Mouse (Mus musculus): ENCODE data around the gene Sestd1.

The Sestd1 gene

GRCm38 (mm10) chr2:77176413-77176812 lies 104.0 kb downstream of the Sestd1 start:
- no peak for TF ChIP-seq GATA4 (IDR thresholded peaks at IDR 0.05; ENCODE audit: insufficient replicate concordance, low read length)

DNA sequence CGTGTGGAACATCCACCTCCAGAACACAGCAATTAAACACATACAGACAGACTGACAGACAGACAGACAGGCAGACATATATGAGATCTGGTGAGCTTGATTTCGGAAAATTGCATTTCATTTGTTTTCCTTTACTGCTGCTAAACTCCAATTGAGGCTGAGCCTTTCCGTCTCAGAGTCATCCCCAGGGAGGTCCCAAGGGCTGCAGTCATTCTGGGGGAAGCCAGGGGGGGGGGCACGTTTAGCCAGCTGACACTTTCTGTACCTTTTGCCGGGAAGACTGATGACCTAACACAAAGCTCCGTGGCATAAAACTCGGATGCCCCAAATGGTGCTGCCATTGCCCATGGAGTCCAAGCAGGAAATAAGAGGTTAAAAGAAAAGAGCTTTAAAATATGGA lies 105.0 kb downstream of the Sestd1 start:
- no peak for TF ChIP-seq GATA4 (IDR thresholded peaks at IDR 0.05; ENCODE audit: insufficient replicate concordance, low read length)

DNA sequence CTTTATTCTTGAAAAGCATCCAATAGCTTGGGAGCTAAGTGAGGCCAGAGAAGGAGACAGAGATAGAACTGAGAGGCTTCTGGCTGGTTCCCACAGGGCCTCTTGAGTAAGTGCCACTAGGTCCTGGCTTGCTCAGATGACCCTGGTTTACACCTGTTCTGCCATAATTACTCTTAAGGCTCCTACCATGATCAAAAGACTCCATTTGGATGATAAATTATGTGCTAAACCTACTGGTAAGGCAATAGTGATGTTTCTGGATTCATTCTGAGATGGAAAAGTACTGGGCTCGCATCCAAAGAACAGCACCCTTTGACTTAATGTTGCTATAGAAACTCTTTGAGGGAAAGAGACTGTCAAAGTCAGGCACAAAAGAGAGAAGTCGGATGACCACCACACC lies 106.1 kb downstream of the Sestd1 start:
- no peak for TF ChIP-seq GATA4 (IDR thresholded peaks at IDR 0.05; ENCODE audit: insufficient replicate concordance, low read length)

DNA sequence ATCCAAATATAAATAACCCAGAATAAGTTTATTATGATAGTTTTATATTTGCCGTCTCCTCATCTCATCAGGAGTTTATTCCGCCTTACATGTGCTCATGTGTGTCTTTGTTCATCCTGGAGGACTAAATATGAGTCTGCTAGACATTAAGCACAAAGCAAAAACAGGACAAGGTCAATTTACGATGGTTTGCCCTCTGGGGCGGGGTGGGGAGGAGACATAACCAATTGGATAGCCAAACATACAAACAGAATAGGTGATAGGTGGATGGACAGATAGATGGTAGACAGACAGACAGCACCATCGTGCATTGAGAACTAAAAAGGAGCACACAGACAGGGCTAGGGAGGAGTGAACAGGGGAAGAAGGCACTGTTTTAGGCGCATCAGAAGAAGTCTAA lies 106.6 kb downstream of the Sestd1 start:
- TF ChIP-seq GATA4 (IDR thresholded peaks at IDR 0.05; ENCODE audit: insufficient replicate concordance, low read length), result no peak

- TF ChIP-seq GATA4 (IDR thresholded peaks at IDR 0.05; ENCODE audit: insufficient replicate concordance, low read length), result no peak
Observed at GRCm38 (mm10) chr2:77173366-77173765, 107.0 kb downstream of the Sestd1 start.

DNA sequence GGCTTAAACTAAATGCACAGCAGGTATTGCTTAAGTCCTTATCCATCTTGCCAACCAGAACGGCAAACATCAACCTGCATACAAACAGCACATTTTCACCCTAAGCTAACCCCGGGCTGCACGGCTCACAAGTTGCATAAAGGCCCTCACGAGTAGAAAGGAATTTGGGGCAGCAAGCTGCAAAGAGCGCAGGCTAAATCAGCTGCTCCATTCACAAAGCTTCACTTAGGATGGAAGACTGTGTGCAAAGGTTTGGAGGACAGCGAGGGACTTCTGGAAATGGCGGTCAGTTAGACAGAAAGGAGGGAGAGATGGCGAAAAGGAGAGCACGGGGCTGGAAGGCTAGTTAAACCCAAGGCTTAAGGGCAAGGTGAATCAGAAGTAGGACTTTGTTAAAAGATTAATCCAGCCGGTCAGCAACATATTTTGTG lies 108.1 kb downstream of the Sestd1 start:
- TF ChIP-seq GATA4 (IDR thresholded peaks at IDR 0.05; ENCODE audit: insufficient replicate concordance, low read length), result no peak

DNA sequence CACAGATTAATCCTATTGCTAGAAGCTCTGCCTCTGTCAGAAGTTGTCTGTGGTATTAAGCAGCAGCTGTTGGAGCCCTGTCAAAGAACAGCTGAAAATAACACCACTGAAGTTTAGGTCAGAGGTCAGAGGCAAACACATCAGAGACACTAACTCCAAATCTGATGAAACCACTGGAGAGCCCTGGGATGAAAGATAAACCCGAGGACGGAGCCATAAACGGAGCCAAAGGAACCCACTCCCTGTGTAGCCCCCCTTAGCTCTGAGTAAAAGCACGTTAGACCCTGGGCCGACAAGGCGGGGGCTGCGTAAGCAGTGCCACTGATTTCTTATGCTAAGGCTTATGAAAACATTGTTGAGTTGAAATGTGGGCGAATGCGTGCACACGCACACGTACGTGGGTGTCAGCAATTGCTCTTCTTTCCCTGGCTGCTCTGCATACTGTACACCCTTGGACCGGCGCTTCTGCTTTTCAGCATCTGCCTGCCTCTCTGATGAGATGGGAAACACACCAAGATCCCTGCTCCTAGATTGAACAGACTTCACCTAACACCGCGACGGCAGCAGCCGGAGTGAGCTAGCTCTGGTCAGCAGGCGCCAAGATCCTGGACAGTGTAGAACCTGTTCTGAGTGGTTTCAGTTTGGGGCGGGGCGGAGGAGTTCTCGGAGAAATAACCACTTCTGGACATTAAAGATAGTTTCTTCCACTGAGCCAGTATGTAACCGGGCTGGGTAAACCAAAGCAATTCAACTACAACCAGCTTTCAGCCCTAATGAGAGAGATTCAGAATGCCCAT lies 108.8 kb downstream of the Sestd1 start:
- TF ChIP-seq GATA4 (IDR thresholded peaks at IDR 0.05; ENCODE audit: insufficient replicate concordance, low read length), result no peak

DNA sequence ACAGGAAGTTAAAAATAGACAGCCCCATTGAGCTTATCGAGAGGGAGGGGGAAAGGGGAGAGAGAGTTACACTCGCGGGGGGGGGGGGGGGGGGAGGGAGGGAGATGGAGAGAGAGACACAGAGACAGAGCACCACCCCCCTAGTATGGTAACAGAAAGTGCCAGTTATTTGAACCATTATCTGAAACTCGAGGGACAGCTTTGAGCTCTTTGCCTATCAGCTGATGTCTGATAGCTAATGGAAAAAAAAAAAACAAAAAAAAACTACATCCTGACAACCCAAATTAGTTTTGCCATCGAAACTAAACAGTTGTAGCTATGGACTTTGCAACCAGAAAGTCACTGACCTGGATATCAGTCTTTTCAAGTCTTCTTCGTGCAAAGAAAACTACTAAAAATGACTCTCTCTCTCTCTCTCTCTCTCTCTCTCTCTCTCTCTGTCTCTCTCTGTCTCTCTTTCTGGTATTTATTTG lies 109.7 kb downstream of the Sestd1 start, which contains the start of gene Ccdc141:
TSS of gene Ccdc141 (minus strand) at position 4 of the 473 bp plus-strand sequence.
- TF ChIP-seq GATA4 (IDR thresholded peaks at IDR 0.05; ENCODE audit: insufficient replicate concordance, low read length), result no peak

DNA sequence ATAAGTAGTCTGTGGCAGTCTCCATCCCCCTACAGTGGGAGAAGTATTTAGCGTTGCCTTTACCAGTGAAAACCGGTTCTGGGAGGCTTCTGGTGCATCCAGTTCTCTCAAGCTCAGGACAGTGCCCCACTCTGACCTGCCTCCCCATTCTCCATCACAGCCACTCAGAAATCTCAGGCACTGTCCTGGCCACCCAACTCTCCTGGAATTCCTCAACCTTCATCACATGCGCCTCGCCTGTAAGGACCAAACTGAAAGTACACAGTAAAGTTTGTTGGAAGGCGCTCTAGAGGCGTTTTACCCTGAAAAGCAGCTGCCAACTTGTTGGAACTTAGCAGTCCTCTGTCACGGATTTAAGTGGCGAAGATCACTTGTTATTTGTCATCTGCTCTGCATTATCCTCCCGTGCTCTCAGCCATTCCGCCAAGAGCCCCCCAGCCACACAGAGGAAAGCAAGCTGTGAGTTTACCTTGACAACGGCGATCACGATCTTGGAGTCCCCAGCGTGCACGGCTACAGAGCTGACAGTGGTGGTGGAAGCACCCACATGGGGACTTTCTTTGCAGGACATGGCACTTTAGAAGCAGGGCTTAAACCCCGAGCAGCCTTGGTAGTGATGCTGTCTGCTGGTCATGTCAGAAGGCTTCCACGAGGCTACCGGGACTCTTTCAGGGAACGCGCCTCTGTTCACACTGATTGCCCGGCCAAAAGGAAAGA lies 110.3 kb downstream of the Sestd1 start:
- no peak for TF ChIP-seq GATA4 (IDR thresholded peaks at IDR 0.05; ENCODE audit: insufficient replicate concordance, low read length)

GRCm38 (mm10) chr2:77169218-77169617 lies 111.2 kb downstream of the Sestd1 start:
- TF ChIP-seq GATA4 (IDR thresholded peaks at IDR 0.05; ENCODE audit: insufficient replicate concordance, low read length), result no peak

- TF ChIP-seq GATA4 (IDR thresholded peaks at IDR 0.05; ENCODE audit: insufficient replicate concordance, low read length), result no peak
Observed at GRCm38 (mm10) chr2:77168781-77169180, 111.6 kb downstream of the Sestd1 start.

- no peak for TF ChIP-seq GATA4 (IDR thresholded peaks at IDR 0.05; ENCODE audit: insufficient replicate concordance, low read length)
Observed at GRCm38 (mm10) chr2:77168081-77168685, 112.2 kb downstream of the Sestd1 start.

DNA sequence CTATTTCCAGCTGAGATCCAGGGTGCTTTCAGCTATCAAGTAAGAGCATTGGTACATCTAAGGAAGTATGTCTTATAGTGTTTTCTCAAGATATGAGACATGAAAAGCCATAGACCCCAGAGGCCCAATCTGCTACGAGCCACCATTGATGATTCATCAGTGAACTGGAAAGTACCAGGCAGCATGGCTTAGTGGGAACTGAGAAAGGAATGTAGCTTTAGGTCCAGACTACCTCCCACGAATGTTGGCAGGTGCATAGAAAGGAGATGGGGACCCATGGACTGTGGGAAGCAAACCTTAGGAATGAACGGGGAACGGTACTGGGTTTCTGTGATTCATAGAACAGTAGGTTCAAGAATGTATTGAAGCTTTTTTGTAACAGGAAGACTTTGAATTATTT lies 114.0 kb downstream of the Sestd1 start:
- no peak for TF ChIP-seq GATA4 (IDR thresholded peaks at IDR 0.05; ENCODE audit: insufficient replicate concordance, low read length)

DNA sequence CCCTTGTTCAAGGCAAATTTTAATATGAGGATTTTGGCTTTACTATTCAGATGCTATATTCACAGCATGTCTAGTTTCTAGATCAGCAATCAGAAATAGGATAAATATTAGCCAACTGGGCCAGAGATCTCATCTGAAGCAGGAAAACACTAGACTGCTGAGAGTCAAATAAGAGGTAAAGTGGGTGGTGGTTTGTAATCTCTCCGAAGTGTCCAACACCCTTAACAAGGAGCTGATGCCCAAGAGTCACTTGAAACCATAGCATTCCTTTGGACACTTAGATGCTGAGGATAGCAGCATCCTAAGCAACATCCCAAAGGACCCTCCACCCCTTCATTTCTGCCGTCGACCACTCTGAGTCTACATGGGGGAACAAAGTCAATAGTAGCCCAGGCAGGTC lies 115.7 kb downstream of the Sestd1 start:
- TF ChIP-seq GATA4 (IDR thresholded peaks at IDR 0.05; ENCODE audit: insufficient replicate concordance, low read length), result no peak

- TF ChIP-seq GATA4 (IDR thresholded peaks at IDR 0.05; ENCODE audit: insufficient replicate concordance, low read length), result no peak
Observed at GRCm38 (mm10) chr2:77163381-77163780, 117.0 kb downstream of the Sestd1 start.

- TF ChIP-seq GATA4 (IDR thresholded peaks at IDR 0.05; ENCODE audit: insufficient replicate concordance, low read length), result no peak
Observed at GRCm38 (mm10) chr2:77162135-77162534, 118.3 kb downstream of the Sestd1 start.

Data from liver, adult (tissue).